Mouse (Mus musculus) B cell, adult 2 months (primary cell): ENCODE data around the gene Olfr1181.
"Not testable (repeated sequence)": the region's sequence is repeated elsewhere in the genome, so short reads cannot be mapped to it uniquely, and the experiment has no call there.

Experiments
- DNase-seq, 2 experiments: peaks; one replicate each; pipeline ENCODE4 v3.0.0; 2022

Olfr1181 gene

GRCm38 (mm10) chr2:88426071-88426470 lies at the start of gene Olfr1181:
Gene Olfr1181 (minus strand): TSS chr2:88426171.
- no peak for DNase-seq

DNA sequence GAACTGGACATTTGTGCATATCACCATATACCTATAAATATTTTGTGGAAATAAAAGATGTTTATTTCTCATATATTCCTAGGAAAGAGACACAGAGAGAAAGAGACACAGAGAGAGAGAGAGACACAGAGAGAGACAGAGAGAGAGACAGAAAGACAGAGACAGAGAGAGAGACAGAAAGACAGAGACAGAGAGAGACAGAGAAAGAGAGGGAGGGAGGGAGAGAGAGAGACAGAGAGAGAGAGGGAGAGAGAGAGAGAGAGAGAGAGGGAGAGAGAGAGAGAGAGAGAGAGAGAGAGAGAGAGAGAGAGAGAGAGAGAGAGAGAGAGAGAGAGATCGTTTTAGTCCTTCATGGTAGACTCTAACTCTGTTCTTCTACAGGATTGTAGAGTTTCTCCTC lies 28.6 kb upstream of the Olfr1181 start, which contains the start of gene Olfr1183:
Gene Olfr1183 (plus strand): TSS at position 301 of the 400 bp plus-strand sequence.
- DNase-seq, result not testable (repeated sequence)

DNA sequence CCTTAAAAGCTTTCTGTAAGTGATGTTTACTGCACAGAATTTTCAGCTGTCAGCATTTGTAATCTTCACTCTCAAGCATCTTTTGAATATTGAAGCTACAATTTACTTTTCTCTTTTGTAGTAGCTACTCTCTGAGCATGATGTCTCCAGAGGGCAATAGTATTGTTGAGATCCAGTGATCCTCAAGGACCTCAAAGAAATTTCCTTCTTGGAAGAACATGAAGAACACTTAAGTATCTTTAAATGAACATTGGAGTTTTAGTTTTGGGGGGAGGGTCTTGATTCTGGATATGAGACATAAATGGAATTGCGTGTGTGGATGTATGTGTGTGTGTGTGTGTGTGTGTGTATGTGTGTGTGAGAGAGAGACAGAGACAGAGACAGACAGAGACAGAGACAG lies 23.1 kb upstream of the Olfr1181 start, which contains the start of gene Gm13757:
Gene Gm13757 (minus strand): TSS at position 101 of the 400 bp plus-strand sequence.
- no peak for DNase-seq

DNA sequence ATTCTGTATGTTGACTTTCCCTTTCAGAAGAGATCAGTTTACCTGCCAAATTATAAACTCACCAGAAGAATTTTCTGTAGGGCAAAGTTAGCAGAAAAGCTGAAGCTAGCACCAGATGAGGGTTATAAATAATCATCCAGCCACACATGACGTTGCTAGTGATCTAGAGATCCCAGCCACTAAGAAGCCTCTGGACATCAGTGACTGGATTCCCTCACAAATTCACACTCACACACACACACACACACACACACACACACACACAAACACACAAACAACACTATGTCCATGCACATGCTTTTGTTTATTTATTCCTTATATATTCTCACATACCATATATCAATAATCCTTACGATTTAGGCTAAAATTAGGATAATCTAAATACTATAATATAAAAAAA lies 6.9 kb downstream of the Olfr1181 start, which contains the start of gene Olfr1180:
Gene Olfr1180 (minus strand): TSS at position 101 of the 400 bp plus-strand sequence.
- no peak for DNase-seq

DNA sequence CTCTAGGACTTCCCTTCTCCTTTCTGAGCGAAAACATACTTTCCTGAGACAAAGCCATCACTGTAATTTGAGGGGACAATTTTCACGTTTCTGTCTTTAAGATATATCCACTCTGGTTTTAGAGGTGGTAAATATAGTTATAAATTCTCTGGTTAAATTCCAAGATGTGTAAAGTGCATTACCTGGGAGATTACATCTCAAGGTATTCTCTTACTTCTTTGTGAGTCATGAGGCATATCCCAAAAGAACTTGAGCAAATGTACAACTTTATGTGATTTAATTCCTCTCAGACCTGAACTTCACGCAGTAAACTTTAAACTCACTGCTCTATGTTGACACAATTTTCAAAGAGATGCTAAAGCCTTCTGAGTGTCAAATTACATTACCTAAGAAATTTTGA lies 19.6 kb downstream of the Olfr1181 start, which contains the start of gene Olfr1179:
Gene Olfr1179 (minus strand): TSS at position 101 of the 400 bp plus-strand sequence.
- no peak for DNase-seq

GRCm38 (mm10) chr2:88386762-88387161 lies 39.2 kb downstream of the Olfr1181 start, which contains the start of gene Olfr1178:
Gene Olfr1178 (plus strand): TSS chr2:88387062.
- DNase-seq, result no peak
